Mouse (Mus musculus): Measurements from ENCODE around the gene Olfr311. TPM values are rescaled to one million over a fixed set of nuclear protein-coding genes. Genes with fewer than 3 reads are reported as not detected.

The Olfr311 gene
- total and polyA plus RNA-seq, 3 experiments: not detected

- H3K4me3 ChIP-seq: no peak overlapping the region
- no peaks in the 10 kb centered on the region for H3K79me2 ChIP-seq (replicated peaks; ENCODE audit: control insufficient read depth, insufficient read depth, low read length)
- intact Hi-C loops (cut with DNase I): loop anchor here (5.0 kb wide), 1 partner anchor 53 kb away; the partner anchor contains the start of gene Zfp39
- no peak overlapping the region for H3K27ac ChIP-seq
- DNase-seq: no peak
- H3K9ac ChIP-seq (ENCODE audit: low read depth, low read length): no peak overlapping the region
- peaks cover 2% of the 10 kb centered on the region for H3K4me1 ChIP-seq (ENCODE audit: control insufficient read depth, insufficient read depth, low read length)
- TF ChIP-seq POLR2A (IDR thresholded peaks at IDR 0.05; ENCODE audit: insufficient read depth, low read depth, low read length) (no peak), CTCF (IDR thresholded peaks at IDR 0.05) (no peak), EP300 (IDR thresholded peaks at IDR 0.05; ENCODE audit: insufficient read depth, low read depth, low read length) (no peak)
- no peaks in the 10 kb centered on the region for H3K36me3 ChIP-seq (ENCODE audit: control insufficient read depth, insufficient read depth, low read length)
- no peaks in the 10 kb centered on the region for H3K27me3 ChIP-seq (ENCODE audit: control insufficient read depth, insufficient read depth, low read length)
- WGBS: 68% methylated on average over 2 of the region's 2 CpGs
Observed at GRCm38 (mm10) chr11:58849731-58850130, 10.7 kb downstream of the Olfr311 start.

GRCm38 (mm10) chr11:58860744-58861143 lies 21.7 kb downstream of the Olfr311 start:
- TF ChIP-seq EP300 (IDR thresholded peaks at IDR 0.05; ENCODE audit: insufficient read depth, low read depth, low read length): no peak
- no peak for TF ChIP-seq POLR2A (IDR thresholded peaks at IDR 0.05; ENCODE audit: insufficient read depth, low read depth, low read length)
- TF ChIP-seq CTCF (IDR thresholded peaks at IDR 0.05): no peak
- intact Hi-C loops (cut with DNase I): no loop called here
- no peak overlapping the region for H3K4me3 ChIP-seq
- H3K79me2 ChIP-seq (replicated peaks; ENCODE audit: control insufficient read depth, insufficient read depth, low read length): no peaks in the 10 kb centered on the region
- H3K9ac ChIP-seq (ENCODE audit: low read depth, low read length): no peak overlapping the region
- peaks cover 2% of the 10 kb centered on the region for H3K36me3 ChIP-seq (ENCODE audit: control insufficient read depth, insufficient read depth, low read length)
- no peak overlapping the region for H3K27ac ChIP-seq
- H3K4me1 ChIP-seq (ENCODE audit: control insufficient read depth, insufficient read depth, low read length): no peaks in the 10 kb centered on the region
- no peaks in the 10 kb centered on the region for H3K27me3 ChIP-seq (ENCODE audit: control insufficient read depth, insufficient read depth, low read length)
- WGBS: 97% methylated on average over 8 of the region's 8 CpGs
- no peak for DNase-seq

- no peaks in the 10 kb centered on the region for H3K79me2 ChIP-seq (replicated peaks; ENCODE audit: control insufficient read depth, insufficient read depth, low read length)
- H3K27me3 ChIP-seq (ENCODE audit: control insufficient read depth, insufficient read depth, low read length): no peaks in the 10 kb centered on the region
- H3K4me1 ChIP-seq (ENCODE audit: control insufficient read depth, insufficient read depth, low read length): no peaks in the 10 kb centered on the region; the same call in 1 of the 2 replicates
- no peaks in the 10 kb centered on the region for H3K36me3 ChIP-seq (ENCODE audit: control insufficient read depth, insufficient read depth, low read length)
- peak within 1 kb of the TSS; percentile 40 for H3K27ac ChIP-seq
- H3K4me3 ChIP-seq: peak within 1 kb of the TSS; percentile 55
- DNase-seq: peak; percentile 74 to 82
- peak; percentile 36; the same call in 1 of the 2 replicates for TF ChIP-seq POLR2A (IDR thresholded peaks at IDR 0.05; ENCODE audit: insufficient read depth, low read depth, low read length)
- TF ChIP-seq EP300 (IDR thresholded peaks at IDR 0.05; ENCODE audit: insufficient read depth, low read depth, low read length): no peak
- peak; percentile 35 for TF ChIP-seq CTCF (IDR thresholded peaks at IDR 0.05)
- 5% methylated on average over 37 of the region's 37 CpGs for WGBS
- peak within 1 kb of the TSS; percentile 67 for H3K9ac ChIP-seq (ENCODE audit: low read depth, low read length)
- intact Hi-C loops (cut with DNase I): no loop called here
Observed at GRCm38 (mm10) chr11:58867039-58867953, 28.2 kb downstream of the Olfr311 start, which contains the start of gene 2810021J22Rik. TSS of gene 2810021J22Rik (plus strand) at chr11:58867216.

GRCm38 (mm10) chr11:58867954-58868330 lies 28.9 kb downstream of the Olfr311 start:
- no peaks in the 10 kb centered on the region for H3K79me2 ChIP-seq (replicated peaks; ENCODE audit: control insufficient read depth, insufficient read depth, low read length)
- no peaks in the 10 kb centered on the region for H3K36me3 ChIP-seq (ENCODE audit: control insufficient read depth, insufficient read depth, low read length)
- WGBS: 82% methylated on average over 6 of the region's 6 CpGs
- no peak for TF ChIP-seq CTCF (IDR thresholded peaks at IDR 0.05)
- TF ChIP-seq EP300 (IDR thresholded peaks at IDR 0.05; ENCODE audit: insufficient read depth, low read depth, low read length): no peak
- TF ChIP-seq POLR2A (IDR thresholded peaks at IDR 0.05; ENCODE audit: insufficient read depth, low read depth, low read length): no peak
- no peak overlapping the region for H3K27ac ChIP-seq
- H3K4me3 ChIP-seq: no peak overlapping the region
- no peaks in the 10 kb centered on the region; the same call in 1 of the 2 replicates for H3K4me1 ChIP-seq (ENCODE audit: control insufficient read depth, insufficient read depth, low read length)
- DNase-seq: no peak
- intact Hi-C loops (cut with DNase I): no loop called here
- H3K27me3 ChIP-seq (ENCODE audit: control insufficient read depth, insufficient read depth, low read length): no peaks in the 10 kb centered on the region
- no peak overlapping the region for H3K9ac ChIP-seq (ENCODE audit: low read depth, low read length)

- no peak for DNase-seq
- TF ChIP-seq CTCF (IDR thresholded peaks at IDR 0.05) (no peak), EP300 (IDR thresholded peaks at IDR 0.05; ENCODE audit: insufficient read depth, low read depth, low read length) (no peak), POLR2A (IDR thresholded peaks at IDR 0.05; ENCODE audit: insufficient read depth, low read depth, low read length) (no peak)
- H3K9ac ChIP-seq (ENCODE audit: low read depth, low read length): no peak overlapping the region
- no peaks in the 10 kb centered on the region for H3K27me3 ChIP-seq (ENCODE audit: control insufficient read depth, insufficient read depth, low read length)
- H3K4me1 ChIP-seq (ENCODE audit: control insufficient read depth, insufficient read depth, low read length): no peaks in the 10 kb centered on the region; the same call in 1 of the 2 replicates
- H3K36me3 ChIP-seq (ENCODE audit: control insufficient read depth, insufficient read depth, low read length): no peaks in the 10 kb centered on the region
- no peak overlapping the region for H3K4me3 ChIP-seq
- intact Hi-C loops (cut with DNase I): no loop called here
- H3K79me2 ChIP-seq (replicated peaks; ENCODE audit: control insufficient read depth, insufficient read depth, low read length): no peaks in the 10 kb centered on the region
- no peak overlapping the region for H3K27ac ChIP-seq
- WGBS: 67% methylated on average over 4 of the region's 4 CpGs
Observed at GRCm38 (mm10) chr11:58870961-58871360, 31.9 kb downstream of the Olfr311 start.

GRCm38 (mm10) chr11:58883756-58884155 lies 44.7 kb downstream of the Olfr311 start:
- no peak for DNase-seq
- no peaks in the 10 kb centered on the region for H3K36me3 ChIP-seq (ENCODE audit: control insufficient read depth, insufficient read depth, low read length)
- no peaks in the 10 kb centered on the region for H3K27me3 ChIP-seq (ENCODE audit: control insufficient read depth, insufficient read depth, low read length)
- H3K9ac ChIP-seq (ENCODE audit: low read depth, low read length): no peak overlapping the region
- H3K79me2 ChIP-seq (replicated peaks; ENCODE audit: control insufficient read depth, insufficient read depth, low read length): no peaks in the 10 kb centered on the region
- TF ChIP-seq EP300 (IDR thresholded peaks at IDR 0.05; ENCODE audit: insufficient read depth, low read depth, low read length) (no peak), POLR2A (IDR thresholded peaks at IDR 0.05; ENCODE audit: insufficient read depth, low read depth, low read length) (no peak), CTCF (IDR thresholded peaks at IDR 0.05) (no peak)
- intact Hi-C loops (cut with DNase I): no loop called here
- no peak overlapping the region for H3K27ac ChIP-seq
- no peaks in the 10 kb centered on the region for H3K4me1 ChIP-seq (ENCODE audit: control insufficient read depth, insufficient read depth, low read length)
- H3K4me3 ChIP-seq: no peak overlapping the region
- WGBS: 76% methylated on average over 8 of the region's 8 CpGs
